In genomic region chr19:23132106-23132635, GRCm38 (mm10) we compare ENCODE assay signal across 22 mouse cellular contexts. TPM values are rescaled to one million over a fixed set of nuclear protein-coding genes. Genes with fewer than 3 reads are reported as not detected.
DNase-seq lines count a peak whose midpoint lies in the region; ATAC-seq and TF ChIP-seq lines count a peak whose summit lies in the region.
"Had no signal": no experiment of that assay in that cellular context is flagged by ENCODE, and none has a peak within 500 bp of the region (broad histone marks: within the 10 kb centered on the region; RNA-seq: fewer than 3 reads in every experiment).

No protein-coding gene starts in this region.

- peak; percentile 91 for DNase-seq in heart, adult 11 months
- no peak for DNase-seq in heart, adult 9 months (ENCODE audit: low spot score in 2 of 2)
- DNase-seq in liver, adult 2 months (ENCODE audit: extremely low read depth, low read depth, low spot score) = peak; percentile 14
- DNase-seq in urinary bladder, adult 2 months (ENCODE audit: low spot score) = no peak
- DNase-seq in lung, postnatal 0 days (ENCODE audit: low spot score) = no peak
- DNase-seq: adrenal gland, postnatal 25 days; B cell, adult 2 months; gastrocnemius, postnatal 14 days; layer of hippocampus, adult 9-11 months; lung, adult 18-20 months; lung, postnatal 14 days; right cerebral cortex, adult 18-20 months had no signal

- no peak for TF ChIP-seq POLR2A in liver, adult 2 months (IDR thresholded peaks at IDR 0.05; ENCODE audit: extremely low read depth, insufficient read depth, low read length)
- TF ChIP-seq POLR2A in small intestine, adult 2 months (IDR thresholded peaks at IDR 0.05; ENCODE audit: low read depth, low read length) = no peak

- H3K27ac ChIP-seq in liver, adult 2 months (replicated peaks; ENCODE audit: insufficient read depth, low read depth, low read length) = no peak overlapping the region
- no peak overlapping the region for H3K27ac ChIP-seq in liver, embryonic 12.5 days
- peak overlapping the region; percentile 17; the same call in 1 of the 2 replicates for H3K27ac ChIP-seq in brown adipose tissue, adult 24 weeks (replicated peaks; ENCODE audit: low read depth, low read length)
- H3K27ac ChIP-seq in small intestine, adult 2 months (ENCODE audit: insufficient read depth, low read depth, low read length) = peak overlapping the region; percentile 100
- no peak overlapping the region for H3K27ac ChIP-seq in lung, postnatal 0 days (ENCODE audit: low read length)
- H3K27ac ChIP-seq: hindbrain, embryonic 14.5 days; midbrain, embryonic 12.5 days; neural tube, embryonic 15.5 days had no signal

- H3K36me3 ChIP-seq in liver, adult 2 months (ENCODE audit: control insufficient read depth, insufficient read depth, low read length) = no peaks in the 10 kb centered on the region
- H3K36me3 ChIP-seq in liver, embryonic 12.5 days = no peaks in the 10 kb centered on the region
- no peaks in the 10 kb centered on the region for H3K36me3 ChIP-seq in small intestine, adult 2 months (ENCODE audit: control insufficient read depth, insufficient read depth, low read length)
- H3K36me3 ChIP-seq in lung, postnatal 0 days (ENCODE audit: insufficient read depth, low read length) = no peaks in the 10 kb centered on the region
- H3K36me3 ChIP-seq: midbrain, embryonic 12.5 days; neural tube, embryonic 15.5 days had no signal

- no peak overlapping the region for H3K9ac ChIP-seq in liver, adult 2 months (ENCODE audit: low read depth, low read length)
- no peak overlapping the region for H3K9ac ChIP-seq in liver, embryonic 12.5 days
- H3K9ac ChIP-seq in lung, postnatal 0 days (replicated peaks; ENCODE audit: low read depth) = no peak overlapping the region
- H3K9ac ChIP-seq: hindbrain, embryonic 14.5 days; midbrain, embryonic 12.5 days; neural tube, embryonic 15.5 days had no signal

- H3K4me1 ChIP-seq in liver, adult 2 months (ENCODE audit: control insufficient read depth, insufficient read depth, low read length) = peaks cover 14% of the 10 kb centered on the region
- peaks cover 41% of the 10 kb centered on the region for H3K4me1 ChIP-seq in liver, embryonic 12.5 days
- peaks cover 21% of the 10 kb centered on the region for H3K4me1 ChIP-seq in brown adipose tissue, adult 24 weeks (ENCODE audit: control insufficient read depth, insufficient read depth, insufficient read length, low read length)
- peaks cover 16% of the 10 kb centered on the region for H3K4me1 ChIP-seq in small intestine, adult 2 months (ENCODE audit: control insufficient read depth, insufficient read depth, insufficient read length, low read length)
- peaks cover 8% of the 10 kb centered on the region; the same call in 1 of the 2 replicates for H3K4me1 ChIP-seq in lung, postnatal 0 days (ENCODE audit: insufficient read depth, low read depth, low read length)

- no peak for TF ChIP-seq EP300 in lung, postnatal 0 days (IDR thresholded peaks at IDR 0.05)

- ATAC-seq in liver, embryonic 12.5 days = no peak
- ATAC-seq in lung, postnatal 0 days = no peak
- ATAC-seq: forebrain, embryonic 14.5 days; inflammation-experienced regulatory T-cells, adult 6 months had no signal

- H3K4me2 ChIP-seq in liver, embryonic 12.5 days = no peak overlapping the region
- no peak overlapping the region for H3K4me2 ChIP-seq in lung, postnatal 0 days (replicated peaks; ENCODE audit: low read depth, low read length)
- H3K4me2 ChIP-seq: hindbrain, embryonic 14.5 days; liver, embryonic 11.5 days; midbrain, embryonic 12.5 days; neural tube, embryonic 15.5 days had no signal

- H3K27me3 ChIP-seq in liver, adult 2 months (ENCODE audit: control insufficient read depth, insufficient read depth, low read length) = no peaks in the 10 kb centered on the region
- H3K27me3 ChIP-seq in liver, embryonic 12.5 days (replicated peaks) = peaks cover 71% of the 10 kb centered on the region
- H3K27me3 ChIP-seq in small intestine, adult 2 months (ENCODE audit: control insufficient read depth, insufficient read depth, low read length) = no peaks in the 10 kb centered on the region
- no peaks in the 10 kb centered on the region for H3K27me3 ChIP-seq in lung, postnatal 0 days (replicated peaks; ENCODE audit: insufficient read depth, low read length)
- H3K27me3 ChIP-seq: CH12.LX had no signal

- no peaks in the 10 kb centered on the region for H3K9me3 ChIP-seq in liver, embryonic 12.5 days (replicated peaks)
- no peaks in the 10 kb centered on the region for H3K9me3 ChIP-seq in lung, postnatal 0 days (ENCODE audit: low read length)
- H3K9me3 ChIP-seq: midbrain, embryonic 12.5 days; neural tube, embryonic 15.5 days had no signal

- no peak for TF ChIP-seq CTCF in liver, adult 2 months (IDR thresholded peaks at IDR 0.05; ENCODE audit: low read depth, low read length)
- no peak for TF ChIP-seq CTCF in small intestine, adult 2 months (IDR thresholded peaks at IDR 0.05; ENCODE audit: extremely low read depth, insufficient read length, insufficient replicate concordance, low read depth, low read length)
- TF ChIP-seq CTCF in lung, postnatal 0 days (IDR thresholded peaks at IDR 0.05) = no peak

- no peak overlapping the region for H3K4me3 ChIP-seq in liver, adult 2 months (ENCODE audit: insufficient read depth, low read depth, low read length)
- H3K4me3 ChIP-seq in liver, embryonic 12.5 days = no peak overlapping the region
- H3K4me3 ChIP-seq in brown adipose tissue, adult 24 weeks (ENCODE audit: insufficient read depth, low read depth, low read length) = no peak overlapping the region
- no peak overlapping the region for H3K4me3 ChIP-seq in small intestine, adult 2 months (ENCODE audit: low read depth, low read length)
- no peak overlapping the region for H3K4me3 ChIP-seq in lung, postnatal 0 days (ENCODE audit: low read depth, low read length)
- H3K4me3 ChIP-seq: midbrain, embryonic 12.5 days; neural tube, embryonic 15.5 days had no signal

- 76% methylated on average over 3 of the region's 3 CpGs for WGBS in liver, adult 2 months
- 41% methylated on average over 3 of the region's 3 CpGs for WGBS in liver, embryonic 12.5 days (ENCODE audit: insufficient replicate concordance)
- WGBS in small intestine, adult 2 months = 70% methylated on average over 3 of the region's 3 CpGs
- whole genome bisulfite sequencing in lung, postnatal 0 days = 65% methylated on average over 3 of the region's 3 CpGs

- no peaks in the 10 kb centered on the region for H3K79me2 ChIP-seq in liver, adult 2 months (ENCODE audit: control insufficient read depth, insufficient read depth, low read length)

RNA-seq across cellular contexts. Expression of gene Klf9, which starts 8.9 kb away (rescaled TPM):
- 75.0 and 81.6 TPM in 2 replicates for total RNA-seq in liver, adult 2 months (2014; rRNA removed)
- 32.4 and 32.7 TPM in 2 replicates for polyA plus RNA-seq in liver, adult 2 months (2012; rRNA removed)
- 2.1 and 2.7 TPM in 2 replicates for polyA plus RNA-seq in liver, embryonic 12.5 days (2016; fragmentation: Nextera tagmentation; extraction: Ambion mirVana)
- 61.4 and 63.8 TPM in 2 replicates for polyA plus RNA-seq in brown adipose tissue, adult 24 weeks (2012; ENCODE audit: insufficient read depth, insufficient read length, missing spikeins)
- 9.6 and 16.2 TPM in 2 replicates for polyA plus RNA-seq in small intestine, adult 2 months (2012; rRNA removed)
- 58.6 and 73.7 TPM in 2 replicates for polyA plus RNA-seq in urinary bladder, adult 2 months (2012; rRNA removed)
- polyA plus RNA-seq in lung, postnatal 0 days (2015; fragmentation: Nextera tagmentation; extraction: Ambion mirVana) = 28.8 and 46.2 TPM in 2 replicates
- total RNA-seq: CH12.LX had no signal

Comparison
In these comparisons a context has a peak if more than half of its experiments do, and no peak if none do; other contexts are left out.
1. DNase-seq: peak in heart, adult 11 months (single experiment) and liver, adult 2 months (single experiment); none in heart, adult 9 months (0 of 2), urinary bladder, adult 2 months (single experiment) and lung, postnatal 0 days (single experiment).
2. H3K27ac ChIP-seq: peak in brown adipose tissue, adult 24 weeks (single experiment) and small intestine, adult 2 months (single experiment); none in liver, adult 2 months (single experiment), liver, embryonic 12.5 days (single experiment) and lung, postnatal 0 days (single experiment).